Mouse (Mus musculus) hindbrain, embryonic 16.5 days (tissue): ENCODE results near the gene H2al1b. TPM values are rescaled to one million over a fixed set of nuclear protein-coding genes. Genes with fewer than 3 reads are reported as not detected.
"Not testable (repeated sequence)": the region's sequence is repeated elsewhere in the genome, so short reads cannot be mapped to it uniquely, and the experiment has no call there.

ENCODE experiments used
- ATAC-seq: fragments of 200-750 bp; cut with Nextera tagmentation; 2 replicates; pipeline ENCODE4 v1.8.0; 2017; ENCODE audit warnings: moderate TSS enrichment, moderate library complexity
- H3K27ac ChIP-seq: fragments of 300-500 bp; sonication (generic); 2 replicates; pipeline ENCODE4 v1.5.1; 2014; ENCODE audit warnings: low read depth, mild to moderate bottlenecking, control low read depth, low read length, moderate library complexity
- H3K27me3 ChIP-seq: fragments of 300-500 bp; sonication (generic); replicated peaks from 2 replicates; pipeline ENCODE4 v1.6.1; 2014; ENCODE audit warnings: low read length; ENCODE audit not compliant: control insufficient read depth, insufficient read depth
- H3K36me3 ChIP-seq: fragments of 300-500 bp; sonication (generic); 2 replicates; pipeline ENCODE4 v1.6.1; 2014; ENCODE audit warnings: mild to moderate bottlenecking, low read length, moderate library complexity, mixed read lengths; ENCODE audit not compliant: control insufficient read depth, insufficient read depth
- H3K4me1 ChIP-seq: fragments of 300-500 bp; sonication (generic); 2 replicates; pipeline ENCODE4 v1.6.1; 2014; ENCODE audit warnings: low read depth, low read length; ENCODE audit not compliant: control insufficient read depth, insufficient read depth
- H3K4me2 ChIP-seq: fragments of 300-500 bp; sonication (generic); 2 replicates; pipeline ENCODE4 v1.6.1; 2014; ENCODE audit warnings: mild to moderate bottlenecking, low read length, control low read depth, moderate library complexity
- H3K4me3 ChIP-seq: fragments of 300-500 bp; sonication (generic); 2 replicates; pipeline ENCODE4 v1.5.1; 2014; ENCODE audit warnings: mild to moderate bottlenecking, low read length, control low read depth, moderate library complexity
- H3K9ac ChIP-seq: fragments of 300-500 bp; sonication (generic); 2 replicates; pipeline ENCODE4 v1.6.1; 2014; ENCODE audit warnings: low read depth, mild to moderate bottlenecking, control low read depth, low read length, moderate library complexity
- H3K9me3 ChIP-seq: fragments of 300-500 bp; sonication (generic); 2 replicates; pipeline ENCODE4 v1.6.1; 2014; ENCODE audit warnings: mild to moderate bottlenecking, low read length, moderate library complexity; ENCODE audit not compliant: control insufficient read depth
- WGBS: fragments of 180-500 bp; shearing (Covaris S2); extraction: QIAGEN DNeasy Blood & Tissue Kit; methylation state at CpG from one replicate; pipeline ENCODE4 v1.1.7; 2014; 5-methylcytosine and 5-hydroxymethylcytosine counted together
- polyA plus RNA-seq: library from polyadenylated mRNA; unstranded; fragments of >200 nt; fragmentation: Nextera tagmentation; extraction: Ambion mirVana; gene quantifications from 2 replicates; pipeline ENCODE4 v1.2.1, GENCODE M21; 2015

H2al1b gene
- polyA plus RNA-seq, 1 experiment from 2014 or later = not detected

DNA sequence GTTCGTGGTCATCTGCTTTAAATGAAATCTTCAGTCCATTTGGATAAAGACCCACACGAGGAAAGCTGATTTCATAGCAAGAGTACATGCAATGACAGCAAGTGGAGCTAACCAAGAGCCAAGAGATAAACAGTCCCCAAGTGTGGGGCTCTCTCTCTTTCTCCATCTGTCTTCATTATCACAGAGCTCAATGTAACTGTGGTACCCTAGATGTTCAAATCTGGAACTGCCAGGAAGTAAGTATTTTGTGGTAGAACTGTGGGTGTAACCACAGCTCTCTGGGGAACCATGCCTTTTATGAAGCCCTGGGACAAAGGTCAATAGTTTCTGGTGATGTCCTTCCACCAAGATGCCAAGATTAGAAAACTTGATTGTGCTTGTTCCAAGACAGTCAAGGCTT lies 21.5 kb upstream of the H2al1b start:
- H3K4me2 ChIP-seq = no peak overlapping the region
- H3K9me3 ChIP-seq = no peaks in the 10 kb centered on the region
- no peak overlapping the region for H3K4me3 ChIP-seq
- no peaks in the 10 kb centered on the region for H3K36me3 ChIP-seq
- no peak overlapping the region for H3K27ac ChIP-seq
- no peak overlapping the region for H3K9ac ChIP-seq
- H3K27me3 ChIP-seq = no peaks in the 10 kb centered on the region
- ATAC-seq = no peak
- 64% methylated on average over 2 of the region's 2 CpGs for WGBS
- no peaks in the 10 kb centered on the region for H3K4me1 ChIP-seq

DNA sequence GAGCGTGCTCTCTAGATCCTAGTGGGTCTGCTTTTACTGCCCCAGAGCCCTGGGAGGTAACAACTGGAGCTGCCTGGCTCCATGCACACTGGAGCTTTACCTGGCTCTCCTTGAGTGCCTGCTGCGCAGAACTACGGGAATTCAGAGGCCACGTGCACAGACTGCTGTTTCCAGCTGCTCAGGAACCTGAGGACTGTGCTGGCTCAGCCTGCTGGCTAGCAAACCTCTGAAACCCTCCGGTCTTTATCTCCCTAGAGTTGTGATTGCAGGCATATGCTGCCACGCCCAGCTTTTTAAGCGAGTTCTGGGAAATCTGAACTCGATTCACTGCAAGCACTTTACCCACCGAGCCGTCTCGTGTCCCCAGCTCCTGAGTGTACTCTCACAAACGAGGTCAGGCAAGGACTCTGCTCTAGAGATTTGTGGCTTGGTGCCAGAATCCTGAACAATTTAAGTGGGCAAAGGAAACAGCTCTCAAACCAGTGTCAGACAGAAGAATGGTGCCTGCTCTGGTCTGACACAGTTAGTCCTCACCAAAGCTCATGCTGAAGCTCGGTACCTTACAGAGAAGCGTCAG lies 13.8 kb upstream of the H2al1b start:
- WGBS = 84% methylated on average over 14 of the region's 14 CpGs

DNA sequence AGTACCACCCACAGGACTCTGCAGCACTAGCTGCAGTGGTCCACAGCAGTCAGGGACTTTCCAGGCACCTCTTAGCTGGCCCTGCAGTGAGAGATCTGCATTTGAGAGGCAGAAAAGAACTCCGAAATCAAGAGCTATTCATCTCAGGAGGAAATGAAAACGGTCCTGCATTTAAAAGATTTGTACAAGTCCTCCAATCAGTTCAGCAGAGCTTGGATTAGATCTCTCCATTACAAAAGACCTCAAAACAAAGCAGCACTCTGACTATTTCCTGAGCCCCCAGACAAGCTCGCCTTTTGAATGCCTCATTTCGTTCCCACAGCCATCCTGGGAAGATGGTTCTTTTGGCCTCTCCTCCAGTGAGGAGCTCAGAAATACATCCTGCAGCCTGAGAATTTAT lies 13.0 kb upstream of the H2al1b start:
- Histone ChIP-seq H3K9me3 (no peaks in the 10 kb centered on the region), H3K4me3 (no peak overlapping the region), H3K27ac (no peak overlapping the region), H3K4me2 (no peak overlapping the region), H3K9ac (no peak overlapping the region), H3K36me3 (no peaks in the 10 kb centered on the region), H3K4me1 (no peaks in the 10 kb centered on the region), H3K27me3 (no peaks in the 10 kb centered on the region)
- 48% methylated on average over 4 of the region's 4 CpGs for WGBS
- ATAC-seq = no peak

More for the DNA sequence above, 13.8 kb upstream of the H2al1b start:
- Histone ChIP-seq H3K9ac (no peak overlapping the region), H3K27ac (no peak overlapping the region), H3K4me1 (no peaks in the 10 kb centered on the region), H3K9me3 (no peaks in the 10 kb centered on the region), H3K4me3 (no peak overlapping the region), H3K4me2 (no peak overlapping the region), H3K27me3 (no peaks in the 10 kb centered on the region), H3K36me3 (no peaks in the 10 kb centered on the region)
- no peak for ATAC-seq

DNA sequence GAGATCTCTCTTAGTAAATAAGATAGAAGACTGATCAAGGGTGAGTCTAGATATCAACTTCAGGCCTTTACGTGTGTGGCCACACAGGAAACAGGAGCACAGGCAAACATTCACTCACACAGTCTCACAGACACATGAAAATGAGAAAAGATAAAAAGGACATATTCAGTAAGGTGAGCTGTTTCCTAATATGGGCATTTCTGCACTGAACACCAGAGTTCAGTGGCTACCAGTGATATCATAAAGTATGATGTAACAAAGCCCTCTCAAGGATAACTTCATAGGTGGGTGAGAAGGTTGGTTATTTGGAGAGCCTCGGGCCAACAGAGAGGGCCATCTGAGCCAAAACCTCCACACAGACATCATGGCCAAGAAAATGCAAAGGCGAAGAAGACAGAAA lies 3.3 kb upstream of the H2al1b start, which contains the start of gene H2al1a:
TSS of gene H2al1a (plus strand) at position 301 of the 400 bp plus-strand sequence.
- not testable (repeated sequence) for H3K4me2 ChIP-seq, H3K4me1 ChIP-seq, H3K9ac ChIP-seq, H3K27me3 ChIP-seq, ATAC-seq, H3K36me3 ChIP-seq, H3K27ac ChIP-seq, H3K4me3 ChIP-seq, H3K9me3 ChIP-seq
- no CpG with 5 or more reads among the region's 3 CpGs for WGBS

DNA sequence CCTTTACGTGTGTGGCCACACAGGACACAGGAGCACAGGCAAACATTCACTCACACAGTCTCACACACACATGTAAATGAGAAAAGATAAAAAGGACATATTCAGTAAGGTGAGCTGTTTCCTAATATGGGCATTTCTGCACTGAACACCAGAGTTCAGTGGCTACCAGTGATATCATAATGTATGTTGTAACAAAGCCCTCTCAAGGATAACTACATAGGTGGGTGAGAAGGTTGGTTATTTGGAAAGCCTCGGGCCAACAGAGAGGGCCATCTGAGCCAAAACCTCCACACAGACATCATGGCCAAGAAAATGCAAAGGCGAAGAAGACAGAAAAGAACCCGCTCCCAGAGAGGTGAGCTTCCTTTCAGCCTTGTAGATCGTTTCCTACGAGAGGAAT lies 3.1 kb downstream of the H2al1b start, which contains the start of gene H2al1c:
TSS of gene H2al1c (plus strand) at position 301 of the 400 bp plus-strand sequence.
- not testable (repeated sequence) for H3K27ac ChIP-seq

DNA sequence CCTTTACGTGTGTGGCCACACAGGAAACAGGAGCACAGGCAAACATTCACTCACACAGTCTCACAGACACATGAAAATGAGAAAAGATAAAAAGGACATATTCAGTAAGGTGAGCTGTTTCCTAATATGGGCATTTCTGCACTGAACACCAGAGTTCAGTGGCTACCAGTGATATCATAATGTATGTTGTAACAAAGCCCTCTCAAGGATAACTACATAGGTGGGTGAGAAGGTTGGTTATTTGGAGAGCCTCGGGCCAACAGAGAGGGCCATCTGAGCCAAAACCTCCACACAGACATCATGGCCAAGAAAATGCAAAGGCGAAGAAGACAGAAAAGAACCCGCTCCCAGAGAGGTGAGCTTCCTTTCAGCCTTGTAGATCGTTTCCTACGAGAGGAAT lies 6.3 kb downstream of the H2al1b start, which contains the start of gene H2al1d:
TSS of gene H2al1d (plus strand) at position 301 of the 400 bp plus-strand sequence.
- not testable (repeated sequence) for H3K27ac ChIP-seq, ATAC-seq, H3K27me3 ChIP-seq, H3K9me3 ChIP-seq, H3K4me1 ChIP-seq, H3K4me3 ChIP-seq, H3K36me3 ChIP-seq, H3K9ac ChIP-seq, H3K4me2 ChIP-seq
- WGBS = no CpG with 5 or more reads among the region's 6 CpGs

More for the DNA sequence above, 3.1 kb downstream of the H2al1b start, which contains the start of gene H2al1c:
- H3K4me3 ChIP-seq, H3K27me3 ChIP-seq, H3K9ac ChIP-seq, H3K9me3 ChIP-seq, H3K4me1 ChIP-seq, H3K36me3 ChIP-seq, H3K4me2 ChIP-seq, ATAC-seq: not testable (repeated sequence)
- 88% methylated on average over 1 of the region's 6 CpGs for WGBS

DNA sequence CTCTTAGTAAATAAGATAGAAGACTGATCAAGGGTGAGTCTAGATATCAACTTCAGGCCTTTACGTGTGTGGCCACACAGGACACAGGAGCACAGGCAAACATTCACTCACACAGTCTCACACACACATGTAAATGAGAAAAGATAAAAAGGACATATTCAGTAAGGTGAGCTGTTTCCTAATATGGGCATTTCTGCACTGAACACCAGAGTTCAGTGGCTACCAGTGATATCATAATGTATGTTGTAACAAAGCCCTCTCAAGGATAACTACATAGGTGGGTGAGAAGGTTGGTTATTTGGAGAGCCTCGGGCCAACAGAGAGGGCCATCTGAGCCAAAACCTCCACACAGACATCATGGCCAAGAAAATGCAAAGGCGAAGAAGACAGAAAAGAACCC lies 9.4 kb downstream of the H2al1b start, which contains the start of gene H2al1e:
TSS of gene H2al1e (plus strand) at position 301 of the 400 bp plus-strand sequence.
- H3K27me3 ChIP-seq, H3K4me1 ChIP-seq, H3K27ac ChIP-seq, H3K4me3 ChIP-seq, H3K36me3 ChIP-seq, H3K4me2 ChIP-seq, H3K9me3 ChIP-seq, H3K9ac ChIP-seq, ATAC-seq: not testable (repeated sequence)
- no CpG with 5 or more reads among the region's 3 CpGs for WGBS

DNA sequence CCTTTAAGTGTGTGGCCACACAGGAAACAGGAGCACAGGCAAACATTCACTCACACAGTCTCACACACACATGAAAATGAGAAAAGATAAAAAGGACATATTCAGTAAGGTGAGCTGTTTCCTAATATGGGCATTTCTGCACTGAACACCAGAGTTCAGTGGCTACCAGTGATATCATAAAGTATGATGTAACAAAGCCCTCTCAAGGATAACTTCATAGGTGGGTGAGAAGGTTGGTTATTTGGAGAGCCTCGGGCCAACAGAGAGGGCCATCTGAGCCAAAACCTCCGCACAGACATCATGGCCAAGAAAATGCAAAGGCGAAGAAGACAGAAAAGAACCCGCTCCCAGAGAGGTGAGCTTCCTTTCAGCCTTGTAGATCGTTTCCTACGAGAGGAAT lies 12.6 kb downstream of the H2al1b start, which contains the start of gene H2al1f:
TSS of gene H2al1f (plus strand) at position 301 of the 400 bp plus-strand sequence.
- H3K9me3 ChIP-seq, H3K36me3 ChIP-seq, H3K27me3 ChIP-seq, H3K4me3 ChIP-seq, ATAC-seq, H3K27ac ChIP-seq, H3K4me2 ChIP-seq, H3K9ac ChIP-seq, H3K4me1 ChIP-seq: not testable (repeated sequence)
- no CpG with 5 or more reads among the region's 6 CpGs for WGBS

DNA sequence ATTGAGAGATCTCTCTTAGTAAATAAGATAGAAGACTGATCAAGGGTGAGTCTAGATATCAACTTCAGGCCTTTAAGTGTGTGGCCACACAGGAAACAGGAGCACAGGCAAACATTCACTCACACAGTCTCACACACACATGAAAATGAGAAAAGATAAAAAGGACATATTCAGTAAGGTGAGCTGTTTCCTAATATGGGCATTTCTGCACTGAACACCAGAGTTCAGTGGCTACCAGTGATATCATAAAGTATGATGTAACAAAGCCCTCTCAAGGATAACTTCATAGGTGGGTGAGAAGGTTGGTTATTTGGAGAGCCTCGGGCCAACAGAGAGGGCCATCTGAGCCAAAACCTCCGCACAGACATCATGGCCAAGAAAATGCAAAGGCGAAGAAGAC lies 15.7 kb downstream of the H2al1b start, which contains the start of gene H2al1g:
TSS of gene H2al1g (plus strand) at position 301 of the 400 bp plus-strand sequence.
- H3K4me2 ChIP-seq = not testable (repeated sequence)
- WGBS = no CpG with 5 or more reads among the region's 3 CpGs

More for the DNA sequence above, 15.7 kb downstream of the H2al1b start, which contains the start of gene H2al1g:
- not testable (repeated sequence) for H3K9ac ChIP-seq, H3K27ac ChIP-seq, H3K36me3 ChIP-seq, H3K9me3 ChIP-seq, H3K27me3 ChIP-seq, H3K4me1 ChIP-seq, H3K4me3 ChIP-seq, ATAC-seq
